Mouse (Mus musculus): ENCODE measurements around the gene Trmt10a. TPM values are rescaled to one million over a fixed set of nuclear protein-coding genes. Genes with fewer than 3 reads are reported as not detected.

Trmt10a gene
- total RNA-seq, 1 experiment: 16.2 TPM

- Histone ChIP-seq H3K36me3 (ENCODE audit: control insufficient read depth, insufficient read depth, low read length, poor library complexity, severe bottlenecking) (no peaks in the 10 kb centered on the region), H3K4me1 (ENCODE audit: control insufficient read depth in 2 of 2, insufficient read depth in 2 of 2, low read length in 2 of 2, poor library complexity in 1 of 2) (no peaks in the 10 kb centered on the region), H3K27ac (ENCODE audit: insufficient read depth, low read depth, low read length, poor library complexity, severe bottlenecking) (no peak overlapping the region), H3K4me3 (ENCODE audit: insufficient read depth in 1 of 2, low read depth in 1 of 2, low read length in 2 of 2, poor library complexity in 1 of 2, severe bottlenecking in 1 of 2) (no peak overlapping the region), H3K9ac (ENCODE audit: insufficient read depth, low read depth, low read length, poor library complexity, severe bottlenecking) (no peak overlapping the region), H3K9me3 (ENCODE audit: control insufficient read depth, insufficient read depth, low read depth, low read length) (no peaks in the 10 kb centered on the region)
- in situ Hi-C loops (cut with MboI; ENCODE audit: low sequenced_read_pairs in 2 of 2, unreplicated experiment in 2 of 2): no loop called here
- TF ChIP-seq CHD2 (IDR thresholded peaks at IDR 0.05; ENCODE audit: low read depth, low read length) (no peak), MAFK (IDR thresholded peaks at IDR 0.05; ENCODE audit: insufficient read depth, low read depth, low read length) (no peak), ZC3H11A (IDR thresholded peaks at IDR 0.05; ENCODE audit: borderline replicate concordance, low read depth, low read length) (no peak), ZNF384 (IDR thresholded peaks at IDR 0.05; ENCODE audit: low read depth, low read length) (no peak), HCFC1 (IDR thresholded peaks at IDR 0.05; ENCODE audit: borderline replicate concordance, insufficient read depth, low read length) (no peak)
- DNase-seq (ENCODE audit: low read depth, low spot score): no peak
Measured at GRCm38 (mm10) chr3:138173291-138173690, 30.0 kb downstream of the Trmt10a start.

- no peak overlapping the region for H3K9ac ChIP-seq (ENCODE audit: insufficient read depth, low read depth, low read length, poor library complexity, severe bottlenecking)
- DNase-seq (ENCODE audit: low read depth, low spot score): no peak
- no peak overlapping the region for H3K27ac ChIP-seq (ENCODE audit: insufficient read depth, low read depth, low read length, poor library complexity, severe bottlenecking)
- TF ChIP-seq MAFK (IDR thresholded peaks at IDR 0.05; ENCODE audit: insufficient read depth, low read depth, low read length) (no peak), CHD2 (IDR thresholded peaks at IDR 0.05; ENCODE audit: low read depth, low read length) (no peak)
- H3K36me3 ChIP-seq (ENCODE audit: control insufficient read depth, insufficient read depth, low read length, poor library complexity, severe bottlenecking): no peaks in the 10 kb centered on the region
- H3K4me1 ChIP-seq (ENCODE audit: control insufficient read depth in 2 of 2, insufficient read depth in 2 of 2, low read length in 2 of 2, poor library complexity in 1 of 2): no peaks in the 10 kb centered on the region
- H3K9me3 ChIP-seq (ENCODE audit: control insufficient read depth, insufficient read depth, low read depth, low read length): no peaks in the 10 kb centered on the region
- in situ Hi-C loops (cut with MboI; ENCODE audit: low sequenced_read_pairs in 2 of 2, unreplicated experiment in 2 of 2): no loop called here
- H3K4me3 ChIP-seq (ENCODE audit: insufficient read depth in 1 of 2, low read depth in 1 of 2, low read length in 2 of 2, poor library complexity in 1 of 2, severe bottlenecking in 1 of 2): no peak overlapping the region
Measured at GRCm38 (mm10) chr3:138175551-138175950, 32.3 kb downstream of the Trmt10a start.

- H3K27ac ChIP-seq (ENCODE audit: insufficient read depth, low read depth, low read length, poor library complexity, severe bottlenecking): no peak overlapping the region
- H3K4me1 ChIP-seq (ENCODE audit: control insufficient read depth in 2 of 2, insufficient read depth in 2 of 2, low read length in 2 of 2, poor library complexity in 1 of 2): no peaks in the 10 kb centered on the region
- no peaks in the 10 kb centered on the region for H3K9me3 ChIP-seq (ENCODE audit: control insufficient read depth, insufficient read depth, low read depth, low read length)
- no peak overlapping the region for H3K4me3 ChIP-seq (ENCODE audit: insufficient read depth in 1 of 2, low read depth in 1 of 2, low read length in 2 of 2, poor library complexity in 1 of 2, severe bottlenecking in 1 of 2)
- in situ Hi-C loops (cut with MboI; ENCODE audit: low sequenced_read_pairs in 2 of 2, unreplicated experiment in 2 of 2): no loop called here
- DNase-seq (ENCODE audit: low read depth, low spot score): no peak
- no peaks in the 10 kb centered on the region for H3K36me3 ChIP-seq (ENCODE audit: control insufficient read depth, insufficient read depth, low read length, poor library complexity, severe bottlenecking)
- TF ChIP-seq ZNF384 (IDR thresholded peaks at IDR 0.05; ENCODE audit: low read depth, low read length) (no peak), ZC3H11A (IDR thresholded peaks at IDR 0.05; ENCODE audit: borderline replicate concordance, low read depth, low read length) (no peak), HCFC1 (IDR thresholded peaks at IDR 0.05; ENCODE audit: borderline replicate concordance, insufficient read depth, low read length) (no peak), CHD2 (IDR thresholded peaks at IDR 0.05; ENCODE audit: low read depth, low read length) (no peak), MAFK (IDR thresholded peaks at IDR 0.05; ENCODE audit: insufficient read depth, low read depth, low read length) (no peak)
- H3K9ac ChIP-seq (ENCODE audit: insufficient read depth, low read depth, low read length, poor library complexity, severe bottlenecking): no peak overlapping the region
Measured at GRCm38 (mm10) chr3:138182019-138182418, 38.8 kb downstream of the Trmt10a start.

- H3K36me3 ChIP-seq (ENCODE audit: control insufficient read depth, insufficient read depth, low read length, poor library complexity, severe bottlenecking): no peaks in the 10 kb centered on the region
- no peak for DNase-seq (ENCODE audit: low read depth, low spot score)
- no peak overlapping the region for H3K4me3 ChIP-seq (ENCODE audit: insufficient read depth in 1 of 2, low read depth in 1 of 2, low read length in 2 of 2, poor library complexity in 1 of 2, severe bottlenecking in 1 of 2)
- in situ Hi-C loops (cut with MboI; ENCODE audit: low sequenced_read_pairs in 2 of 2, unreplicated experiment in 2 of 2): no loop called here
- H3K4me1 ChIP-seq (ENCODE audit: control insufficient read depth in 2 of 2, insufficient read depth in 2 of 2, low read length in 2 of 2, poor library complexity in 1 of 2): no peaks in the 10 kb centered on the region
- H3K9ac ChIP-seq (ENCODE audit: insufficient read depth, low read depth, low read length, poor library complexity, severe bottlenecking): no peak overlapping the region
- H3K27ac ChIP-seq (ENCODE audit: insufficient read depth, low read depth, low read length, poor library complexity, severe bottlenecking): no peak overlapping the region
- TF ChIP-seq ZNF384 (IDR thresholded peaks at IDR 0.05; ENCODE audit: low read depth, low read length): no peak
- TF ChIP-seq MAFK (IDR thresholded peaks at IDR 0.05; ENCODE audit: insufficient read depth, low read depth, low read length): no peak
- no peak for TF ChIP-seq HCFC1 (IDR thresholded peaks at IDR 0.05; ENCODE audit: borderline replicate concordance, insufficient read depth, low read length)
- no peaks in the 10 kb centered on the region for H3K9me3 ChIP-seq (ENCODE audit: control insufficient read depth, insufficient read depth, low read depth, low read length)
Measured at GRCm38 (mm10) chr3:138183371-138183770, 40.1 kb downstream of the Trmt10a start.

- Histone ChIP-seq H3K9me3 (ENCODE audit: control insufficient read depth, insufficient read depth, low read depth, low read length) (no peaks in the 10 kb centered on the region), H3K27ac (ENCODE audit: insufficient read depth, low read depth, low read length, poor library complexity, severe bottlenecking) (no peak overlapping the region), H3K9ac (ENCODE audit: insufficient read depth, low read depth, low read length, poor library complexity, severe bottlenecking) (no peak overlapping the region), H3K4me3 (ENCODE audit: insufficient read depth in 1 of 2, low read depth in 1 of 2, low read length in 2 of 2, poor library complexity in 1 of 2, severe bottlenecking in 1 of 2) (no peak overlapping the region), H3K4me1 (ENCODE audit: control insufficient read depth in 2 of 2, insufficient read depth in 2 of 2, low read length in 2 of 2, poor library complexity in 1 of 2) (no peaks in the 10 kb centered on the region), H3K36me3 (ENCODE audit: control insufficient read depth, insufficient read depth, low read length, poor library complexity, severe bottlenecking) (no peaks in the 10 kb centered on the region)
- in situ Hi-C loops (cut with MboI; ENCODE audit: low sequenced_read_pairs in 2 of 2, unreplicated experiment in 2 of 2): no loop called here
- no peak for TF ChIP-seq HCFC1 (IDR thresholded peaks at IDR 0.05; ENCODE audit: borderline replicate concordance, insufficient read depth, low read length)
- no peak for TF ChIP-seq MAFK (IDR thresholded peaks at IDR 0.05; ENCODE audit: insufficient read depth, low read depth, low read length)
- no peak for TF ChIP-seq CHD2 (IDR thresholded peaks at IDR 0.05; ENCODE audit: low read depth, low read length)
- no peak for DNase-seq (ENCODE audit: low read depth, low spot score)
Measured at GRCm38 (mm10) chr3:138185290-138185689, 42.0 kb downstream of the Trmt10a start.
